14 mouse cellular contexts compared by ENCODE assay signal in genomic region chr6:56260118-56260517, GRCm38 (mm10).
"Had no signal": no experiment of that assay in that cellular context is flagged by ENCODE, and none has a peak within 500 bp of the region (broad histone marks: within the 10 kb centered on the region; RNA-seq: fewer than 3 reads in every experiment).

No protein-coding gene starts in this region.

- H3K4me3 ChIP-seq: intestine, embryonic 15.5 days; layer of hippocampus, adult 2 months; limb, embryonic 10.5 days; midbrain, embryonic 15.5 days; neural tube, embryonic 12.5 days had no signal

- H3K4me1 ChIP-seq: intestine, embryonic 15.5 days; limb, embryonic 10.5 days; midbrain, embryonic 15.5 days; neural tube, embryonic 12.5 days had no signal

- H3K4me2 ChIP-seq: intestine, embryonic 15.5 days; midbrain, embryonic 11.5 days; midbrain, embryonic 15.5 days; neural tube, embryonic 12.5 days had no signal

- H3K27ac ChIP-seq: intestine, embryonic 15.5 days; layer of hippocampus, adult 2 months; limb, embryonic 10.5 days; midbrain, embryonic 15.5 days; neural tube, embryonic 12.5 days; stomach, postnatal 0 days had no signal

- H3K27me3 ChIP-seq: intestine, embryonic 15.5 days; midbrain, embryonic 15.5 days; neural tube, embryonic 12.5 days had no signal

- H3K9me3 ChIP-seq: intestine, embryonic 15.5 days; limb, embryonic 10.5 days; midbrain, embryonic 15.5 days; neural tube, embryonic 12.5 days had no signal

- H3K36me3 ChIP-seq: intestine, embryonic 15.5 days; limb, embryonic 10.5 days; midbrain, embryonic 15.5 days; neural tube, embryonic 12.5 days had no signal

- H3K9ac ChIP-seq: intestine, embryonic 15.5 days; midbrain, embryonic 15.5 days; neural tube, embryonic 12.5 days had no signal

- ATAC-seq: intestine, embryonic 15.5 days; lung, postnatal 0 days; midbrain, embryonic 15.5 days had no signal

- DNase-seq: kidney, adult 18-20 months; kidney, postnatal 10 days; kidney, postnatal 4 days; lung, adult 2 months; lung, postnatal 36 days; thymus, postnatal 14 days had no signal
